Mouse (Mus musculus): Measurements from ENCODE around the gene Gm20388.

GRCm38 (mm10) chr8:121795461-121795860 lies 1884.8 kb downstream of the Gm20388 start:
- TF ChIP-seq EP300 (optimal IDR thresholded peaks at IDR 0.05), result no peak
- TF ChIP-seq CTCF (IDR thresholded peaks at IDR 0.05; ENCODE audit: low read depth), result no peak
